Mouse (Mus musculus) adrenal gland, postnatal 25 days (tissue): ENCODE data around the gene Nipbl. TPM values are rescaled to one million over a fixed set of nuclear protein-coding genes. Genes with fewer than 3 reads are reported as not detected.
"Not testable (repeated sequence)": the region's sequence is repeated elsewhere in the genome, so short reads cannot be mapped to it uniquely, and the experiment has no call there.

Source experiments
- DNase-seq: peaks from one replicate; pipeline ENCODE4 v3.0.0; 2021; ENCODE audit warnings: mixed read lengths
- total RNA-seq: library from RNA; stranded (reverse); gene quantifications from 2 replicates; pipeline ENCODE4 v1.2.3, GENCODE M21; 2021

The Nipbl gene
- total RNA-seq, 1 experiment from 2014 or later, result 54.8 TPM

GRCm38 (mm10) chr15:8291251-8291650, 153.0 kb downstream of the Nipbl start:
- no peak for DNase-seq

- DNase-seq, result no peak
Observed at GRCm38 (mm10) chr15:8282155-8282554, 162.1 kb downstream of the Nipbl start.

GRCm38 (mm10) chr15:8281701-8282100, 162.6 kb downstream of the Nipbl start:
- no peak for DNase-seq

- DNase-seq, result peak; percentile 76
Observed at GRCm38 (mm10) chr15:8279929-8280610, 164.2 kb downstream of the Nipbl start.

GRCm38 (mm10) chr15:8279320-8279779, 164.9 kb downstream of the Nipbl start:
- peak; percentile 25 for DNase-seq

GRCm38 (mm10) chr15:8277916-8278315, 166.3 kb downstream of the Nipbl start:
- DNase-seq, result not testable (repeated sequence)

GRCm38 (mm10) chr15:8271952-8272351, 172.3 kb downstream of the Nipbl start:
- no peak for DNase-seq

GRCm38 (mm10) chr15:8268231-8268630, 176.0 kb downstream of the Nipbl start:
- DNase-seq, result no peak

GRCm38 (mm10) chr15:8267211-8267610, 177.1 kb downstream of the Nipbl start:
- DNase-seq, result no peak

- no peak for DNase-seq
Observed at GRCm38 (mm10) chr15:8265946-8266345, 178.3 kb downstream of the Nipbl start.

Other genes starting within 250 kb of the Nipbl start
- not detected in 2 replicates for gene Gm2310, start 75.5 kb upstream of the Nipbl start, total RNA-seq